Mouse (Mus musculus) left cerebral cortex, adult 9 months (tissue): ENCODE results near the gene Arsb.

Experiments used
- DNase-seq, 2 experiments: peaks; one replicate each; pipeline ENCODE4 v3.0.0; 2022; ENCODE audit warnings: low spot score in 2 of 2

The Arsb gene

GRCm38 (mm10) chr13:93921831-93922565 lies 150.6 kb downstream of the Arsb start:
- DNase-seq, result no peak

GRCm38 (mm10) chr13:93922566-93922910 lies 151.1 kb downstream of the Arsb start:
- no peak for DNase-seq

GRCm38 (mm10) chr13:93924735-93925432 lies 153.5 kb downstream of the Arsb start:
- no peak for DNase-seq

GRCm38 (mm10) chr13:93930561-93931340 lies 159.3 kb downstream of the Arsb start:
- DNase-seq, result peak; percentile 50 to 83

- no peak for DNase-seq
Measured at GRCm38 (mm10) chr13:93936455-93936854, 165.0 kb downstream of the Arsb start.

- DNase-seq, result no peak
Measured at GRCm38 (mm10) chr13:93938118-93938517, 166.7 kb downstream of the Arsb start.

- no peak for DNase-seq
Measured at GRCm38 (mm10) chr13:93939363-93940127, 168.1 kb downstream of the Arsb start.

- DNase-seq, result no peak
Measured at GRCm38 (mm10) chr13:93940742-93941531, 169.5 kb downstream of the Arsb start.

- DNase-seq, result no peak
Measured at GRCm38 (mm10) chr13:93950996-93951395, 179.6 kb downstream of the Arsb start.

- no peak for DNase-seq
Measured at GRCm38 (mm10) chr13:93951555-93951954, 180.1 kb downstream of the Arsb start.

- no peak for DNase-seq
Measured at GRCm38 (mm10) chr13:93952466-93952865, 181.0 kb downstream of the Arsb start.

GRCm38 (mm10) chr13:93957907-93958306 lies 186.5 kb downstream of the Arsb start:
- no peak for DNase-seq

GRCm38 (mm10) chr13:93966271-93966670 lies 194.8 kb downstream of the Arsb start:
- no peak for DNase-seq

GRCm38 (mm10) chr13:93967138-93967537 lies 195.7 kb downstream of the Arsb start:
- DNase-seq, result peak in 1 of 2 experiments; percentile 51

GRCm38 (mm10) chr13:93970115-93970514 lies 198.7 kb downstream of the Arsb start:
- no peak for DNase-seq

GRCm38 (mm10) chr13:93972423-93972822 lies 201.0 kb downstream of the Arsb start:
- no peak for DNase-seq

GRCm38 (mm10) chr13:93975668-93976067 lies 204.2 kb downstream of the Arsb start:
- no peak for DNase-seq

- no peak for DNase-seq
Measured at GRCm38 (mm10) chr13:93976897-93977530, 205.6 kb downstream of the Arsb start.

GRCm38 (mm10) chr13:93978703-93979495 lies 207.5 kb downstream of the Arsb start:
- DNase-seq, result no peak

- no peak for DNase-seq
Measured at GRCm38 (mm10) chr13:93979754-93980153, 208.3 kb downstream of the Arsb start.
